Mouse (Mus musculus): ENCODE measurements around the gene Zfp296. TPM values are rescaled to one million over a fixed set of nuclear protein-coding genes. Genes with fewer than 3 reads are reported as not detected.

Gene Zfp296
- total and polyA plus RNA-seq, 2 experiments from 2014 or later: 0.12 to 3.6 TPM

DNA sequence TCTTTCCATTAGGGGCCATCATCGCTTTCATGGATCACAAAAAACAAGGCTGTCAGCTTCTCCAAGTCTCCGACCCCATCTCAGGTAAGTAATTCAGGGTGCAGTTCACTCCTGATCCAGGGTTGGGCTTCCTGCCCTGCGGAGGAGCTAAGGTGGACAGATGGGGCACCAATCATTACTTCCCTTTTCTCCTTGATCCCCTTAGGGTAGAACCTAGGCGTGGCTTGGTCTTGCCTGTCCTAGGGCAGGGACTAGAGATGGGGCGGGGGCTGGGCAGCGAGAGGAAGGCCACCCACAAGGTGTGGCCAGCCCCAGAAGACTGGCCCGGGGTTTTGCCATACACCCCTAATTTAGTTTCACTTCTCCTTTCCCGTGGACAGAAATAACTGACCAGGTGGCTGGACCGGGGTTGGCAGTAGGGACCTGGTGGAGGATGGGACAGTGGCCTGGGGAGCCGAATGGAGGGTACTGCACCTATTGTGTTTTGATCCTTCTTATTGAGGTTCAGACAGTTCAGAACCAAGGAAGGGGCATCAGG is 859 bp downstream of the Zfp296 start:
- H3K4me2 ChIP-seq (ENCODE audit: low read depth, low read length): peak overlapping the region; percentile 65
- H3K4me3 ChIP-seq (ENCODE audit: low read depth, low read length): peak overlapping the region; percentile 43
- ATAC-seq (ENCODE audit: insufficient read depth, low read depth): no peak
- no peak for DNase-seq (ENCODE audit: low spot score)
- H3K9ac ChIP-seq (replicated peaks; ENCODE audit: low read depth, low read length): no peak overlapping the region
- no peak overlapping the region for H3K27ac ChIP-seq (ENCODE audit: low read depth)
- peaks cover 13% of the 10 kb centered on the region for H3K4me1 ChIP-seq (ENCODE audit: control insufficient read depth, insufficient read depth)
- H3K9me3 ChIP-seq (replicated peaks; ENCODE audit: control insufficient read depth, low read length): no peaks in the 10 kb centered on the region
- H3K36me3 ChIP-seq (replicated peaks; ENCODE audit: control insufficient read depth, insufficient read depth, low read length): peaks cover 25% of the 10 kb centered on the region; the same call in 1 of the 2 replicates
- peaks cover 20% of the 10 kb centered on the region for H3K27me3 ChIP-seq (ENCODE audit: control insufficient read depth, insufficient read depth, low read length)
- TF ChIP-seq CTCF (IDR thresholded peaks at IDR 0.05; ENCODE audit: low read depth) (no peak), EP300 (IDR thresholded peaks at IDR 0.05; ENCODE audit: low read depth) (no peak)
- 15% methylated on average over 10 of the region's 10 CpGs for WGBS

- H3K36me3 ChIP-seq (replicated peaks; ENCODE audit: control insufficient read depth, insufficient read depth, low read length): peaks cover 27% of the 10 kb centered on the region
- H3K9ac ChIP-seq (replicated peaks; ENCODE audit: low read depth, low read length): no peak overlapping the region
- H3K9me3 ChIP-seq (replicated peaks; ENCODE audit: control insufficient read depth, low read length): no peaks in the 10 kb centered on the region
- no peak overlapping the region for H3K27ac ChIP-seq (ENCODE audit: low read depth)
- 63% methylated on average over 4 of the region's 4 CpGs for WGBS
- H3K27me3 ChIP-seq (ENCODE audit: control insufficient read depth, insufficient read depth, low read length): peaks cover 20% of the 10 kb centered on the region
- no peak overlapping the region for H3K4me3 ChIP-seq (ENCODE audit: low read depth, low read length)
- no peak for ATAC-seq (ENCODE audit: insufficient read depth, low read depth)
- peak overlapping the region; percentile 65; the same call in 1 of the 2 replicates for H3K4me2 ChIP-seq (ENCODE audit: low read depth, low read length)
- H3K4me1 ChIP-seq (ENCODE audit: control insufficient read depth, insufficient read depth): peaks cover 13% of the 10 kb centered on the region
- no peak for TF ChIP-seq EP300 (IDR thresholded peaks at IDR 0.05; ENCODE audit: low read depth)
- no peak for TF ChIP-seq CTCF (IDR thresholded peaks at IDR 0.05; ENCODE audit: low read depth)
- no peak for DNase-seq (ENCODE audit: low spot score)
These were observed 1.3 kb downstream of the Zfp296 start for GRCm38 (mm10) chr7:19578436-19578835.

GRCm38 (mm10) chr7:19579751-19580150 is 2.7 kb downstream of the Zfp296 start:
- H3K4me2 ChIP-seq (ENCODE audit: low read depth, low read length): no peak overlapping the region
- TF ChIP-seq EP300 (IDR thresholded peaks at IDR 0.05; ENCODE audit: low read depth) (no peak), CTCF (IDR thresholded peaks at IDR 0.05; ENCODE audit: low read depth) (no peak)

DNA sequence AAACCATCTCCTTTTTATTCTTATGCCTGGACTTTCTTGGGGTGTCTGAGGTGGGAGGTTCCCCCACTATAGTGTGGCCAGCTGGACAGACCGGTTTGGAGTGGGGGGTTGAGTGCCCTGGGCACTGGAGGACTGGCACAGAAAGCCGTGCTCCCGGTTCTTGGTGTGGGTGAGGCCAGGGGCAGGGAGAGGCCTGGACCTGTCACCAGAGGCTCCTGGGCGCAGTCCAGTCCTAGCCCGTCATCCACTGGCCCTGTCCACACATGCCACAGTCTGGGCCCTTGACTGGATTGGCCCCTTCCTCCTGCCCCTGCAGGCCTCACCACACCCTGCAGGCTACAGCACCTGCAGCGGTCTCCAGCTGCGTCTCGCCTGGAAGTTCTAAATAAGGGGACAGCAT is 3.5 kb downstream of the Zfp296 start:
- 83% methylated on average over 8 of the region's 8 CpGs for WGBS
- H3K4me2 ChIP-seq (ENCODE audit: low read depth, low read length): no peak overlapping the region
- ATAC-seq (ENCODE audit: insufficient read depth, low read depth): no peak
- no peaks in the 10 kb centered on the region for H3K9me3 ChIP-seq (replicated peaks; ENCODE audit: control insufficient read depth, low read length)
- no peak overlapping the region for H3K9ac ChIP-seq (replicated peaks; ENCODE audit: low read depth, low read length)
- H3K36me3 ChIP-seq (replicated peaks; ENCODE audit: control insufficient read depth, insufficient read depth, low read length): peaks cover 46% of the 10 kb centered on the region
- H3K27ac ChIP-seq (ENCODE audit: low read depth): no peak overlapping the region
- peaks cover 20% of the 10 kb centered on the region for H3K27me3 ChIP-seq (ENCODE audit: control insufficient read depth, insufficient read depth, low read length)
- H3K4me3 ChIP-seq (ENCODE audit: low read depth, low read length): no peak overlapping the region
- TF ChIP-seq EP300 (IDR thresholded peaks at IDR 0.05; ENCODE audit: low read depth) (no peak), CTCF (IDR thresholded peaks at IDR 0.05; ENCODE audit: low read depth) (no peak)
- H3K4me1 ChIP-seq (ENCODE audit: control insufficient read depth, insufficient read depth): peaks cover 13% of the 10 kb centered on the region
- no peak for DNase-seq (ENCODE audit: low spot score)

More at GRCm38 (mm10) chr7:19579751-19580150, 2.7 kb downstream of the Zfp296 start:
- Histone ChIP-seq H3K9me3 (replicated peaks; ENCODE audit: control insufficient read depth, low read length) (no peaks in the 10 kb centered on the region), H3K9ac (replicated peaks; ENCODE audit: low read depth, low read length) (no peak overlapping the region), H3K27ac (ENCODE audit: low read depth) (no peak overlapping the region), H3K27me3 (ENCODE audit: control insufficient read depth, insufficient read depth, low read length) (peaks cover 20% of the 10 kb centered on the region), H3K4me1 (ENCODE audit: control insufficient read depth, insufficient read depth) (peaks cover 13% of the 10 kb centered on the region), H3K4me3 (ENCODE audit: low read depth, low read length) (no peak overlapping the region), H3K36me3 (replicated peaks; ENCODE audit: control insufficient read depth, insufficient read depth, low read length) (peaks cover 40% of the 10 kb centered on the region)
- 84% methylated on average over 10 of the region's 10 CpGs for WGBS
- DNase-seq (ENCODE audit: low spot score) (no peak), ATAC-seq (ENCODE audit: insufficient read depth, low read depth) (no peak)

DNA sequence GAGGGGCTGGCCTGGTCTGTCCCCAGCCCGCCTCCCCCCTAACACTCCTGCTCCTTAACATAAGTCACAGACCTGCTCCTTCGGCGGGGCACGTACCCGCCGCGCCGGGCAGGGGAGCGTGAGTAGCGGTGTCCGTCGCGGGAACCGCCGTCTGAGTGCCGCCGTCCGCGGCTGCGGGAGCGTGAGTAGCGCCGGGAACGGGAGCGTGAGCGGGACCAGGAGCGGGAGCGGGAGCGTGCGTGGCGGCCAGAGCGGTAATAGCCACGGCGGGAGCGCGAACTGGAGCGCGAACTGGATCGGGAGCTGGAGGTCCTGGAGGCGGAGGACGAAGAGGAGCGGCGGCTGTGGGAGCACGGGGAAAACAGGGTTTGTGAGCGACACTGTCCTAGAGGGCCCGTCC is 9.2 kb downstream of the Zfp296 start:
- peaks cover 84% of the 10 kb centered on the region for H3K36me3 ChIP-seq (replicated peaks; ENCODE audit: control insufficient read depth, insufficient read depth, low read length)
- ATAC-seq (ENCODE audit: insufficient read depth, low read depth) (no peak), DNase-seq (ENCODE audit: low spot score) (no peak)
- no peak overlapping the region for H3K9ac ChIP-seq (replicated peaks; ENCODE audit: low read depth, low read length)
- 75% methylated on average over 45 of the region's 46 CpGs for WGBS
- no peak overlapping the region for H3K4me3 ChIP-seq (ENCODE audit: low read depth, low read length)
- H3K9me3 ChIP-seq (replicated peaks; ENCODE audit: control insufficient read depth, low read length): no peaks in the 10 kb centered on the region
- TF ChIP-seq EP300 (IDR thresholded peaks at IDR 0.05; ENCODE audit: low read depth) (no peak), CTCF (IDR thresholded peaks at IDR 0.05; ENCODE audit: low read depth) (no peak)
- no peak overlapping the region for H3K27ac ChIP-seq (ENCODE audit: low read depth)
- H3K4me1 ChIP-seq (ENCODE audit: control insufficient read depth, insufficient read depth): no peaks in the 10 kb centered on the region
- H3K27me3 ChIP-seq (ENCODE audit: control insufficient read depth, insufficient read depth, low read length): no peaks in the 10 kb centered on the region
- no peak overlapping the region for H3K4me2 ChIP-seq (ENCODE audit: low read depth, low read length)

GRCm38 (mm10) chr7:19589207-19589606 is 12.1 kb downstream of the Zfp296 start:
- DNase-seq (ENCODE audit: low spot score) (no peak), ATAC-seq (ENCODE audit: insufficient read depth, low read depth) (no peak)
- Histone ChIP-seq H3K9me3 (replicated peaks; ENCODE audit: control insufficient read depth, low read length) (no peaks in the 10 kb centered on the region), H3K4me2 (ENCODE audit: low read depth, low read length) (no peak overlapping the region), H3K27me3 (ENCODE audit: control insufficient read depth, insufficient read depth, low read length) (no peaks in the 10 kb centered on the region), H3K36me3 (replicated peaks; ENCODE audit: control insufficient read depth, insufficient read depth, low read length) (peaks cover 87% of the 10 kb centered on the region), H3K27ac (ENCODE audit: low read depth) (no peak overlapping the region), H3K9ac (replicated peaks; ENCODE audit: low read depth, low read length) (no peak overlapping the region), H3K4me3 (ENCODE audit: low read depth, low read length) (no peak overlapping the region), H3K4me1 (ENCODE audit: control insufficient read depth, insufficient read depth) (no peaks in the 10 kb centered on the region)
- TF ChIP-seq EP300 (IDR thresholded peaks at IDR 0.05; ENCODE audit: low read depth) (no peak), CTCF (IDR thresholded peaks at IDR 0.05; ENCODE audit: low read depth) (peak; percentile 56)
- WGBS: 54% methylated on average over 3 of the region's 3 CpGs
